In genomic region chr13:108124096-108124495, GRCm38 (mm10) we compare ENCODE assay signal across 26 mouse cellular contexts. TPM values are rescaled to one million over a fixed set of nuclear protein-coding genes. Genes with fewer than 3 reads are reported as not detected.
DNase-seq lines count a peak whose midpoint lies in the region; ATAC-seq lines count a peak whose summit lies in the region.
"Had no signal": no experiment of that assay in that cellular context is flagged by ENCODE, and none has a peak within 500 bp of the region (broad histone marks: within the 10 kb centered on the region; RNA-seq: fewer than 3 reads in every experiment).

No protein-coding gene starts in this region.

- no peaks in the 10 kb centered on the region for H3K9me3 ChIP-seq in midbrain, embryonic 10.5 days (replicated peaks)
- no peaks in the 10 kb centered on the region for H3K9me3 ChIP-seq in midbrain, embryonic 15.5 days
- H3K9me3 ChIP-seq in hindbrain, embryonic 12.5 days (replicated peaks), result no peaks in the 10 kb centered on the region
- H3K9me3 ChIP-seq in hindbrain, embryonic 15.5 days, result no peaks in the 10 kb centered on the region
- H3K9me3 ChIP-seq: embryonic facial prominence, embryonic 12.5 days; heart, embryonic 12.5 days; limb, embryonic 15.5 days; megakaryocyte, embryonic 14.5 days had no signal

- 75% methylated on average over 11 of the region's 11 CpGs for WGBS in midbrain, embryonic 10.5 days
- 60% methylated on average over 11 of the region's 11 CpGs for WGBS in midbrain, embryonic 15.5 days
- WGBS in hindbrain, embryonic 12.5 days, result 59% methylated on average over 11 of the region's 11 CpGs
- 35% methylated on average over 11 of the region's 11 CpGs for WGBS in hindbrain, embryonic 15.5 days

- H3K4me3 ChIP-seq in midbrain, embryonic 10.5 days, result no peak overlapping the region
- H3K4me3 ChIP-seq in midbrain, embryonic 15.5 days, result no peak overlapping the region
- no peak overlapping the region for H3K4me3 ChIP-seq in hindbrain, embryonic 12.5 days
- no peak overlapping the region for H3K4me3 ChIP-seq in hindbrain, embryonic 15.5 days
- H3K4me3 ChIP-seq: embryonic facial prominence, embryonic 12.5 days; heart, embryonic 12.5 days; left cerebral cortex, adult 2 months; limb, embryonic 15.5 days; megakaryocyte, embryonic 14.5 days had no signal

- H3K4me1 ChIP-seq in midbrain, embryonic 10.5 days, result peaks cover 23% of the 10 kb centered on the region
- H3K4me1 ChIP-seq in midbrain, embryonic 15.5 days, result peaks cover 11% of the 10 kb centered on the region; the same call in 1 of the 2 replicates
- peaks cover 13% of the 10 kb centered on the region for H3K4me1 ChIP-seq in hindbrain, embryonic 12.5 days
- peaks cover 14% of the 10 kb centered on the region for H3K4me1 ChIP-seq in hindbrain, embryonic 15.5 days (replicated peaks)

- 0 out of 2 replicates have a peak overlapping the region, but pooled peaks have one; percentile 47 for H3K27ac ChIP-seq in midbrain, embryonic 10.5 days (replicated peaks)
- no peak overlapping the region for H3K27ac ChIP-seq in midbrain, embryonic 15.5 days
- H3K27ac ChIP-seq in hindbrain, embryonic 12.5 days, result peak overlapping the region; percentile 65
- H3K27ac ChIP-seq in hindbrain, embryonic 15.5 days (replicated peaks), result 0 out of 2 replicates have a peak overlapping the region, but pooled peaks have one; percentile 7
- H3K27ac ChIP-seq: embryonic facial prominence, embryonic 12.5 days; left cerebral cortex, adult 2 months; limb, embryonic 15.5 days; liver, embryonic 14.5 days had no signal

- no peaks in the 10 kb centered on the region for H3K27me3 ChIP-seq in midbrain, embryonic 10.5 days (ENCODE audit: low read depth, poor library complexity, severe bottlenecking)
- no peaks in the 10 kb centered on the region for H3K27me3 ChIP-seq in midbrain, embryonic 15.5 days (replicated peaks)
- no peaks in the 10 kb centered on the region for H3K27me3 ChIP-seq in hindbrain, embryonic 12.5 days
- no peaks in the 10 kb centered on the region for H3K27me3 ChIP-seq in hindbrain, embryonic 15.5 days
- H3K27me3 ChIP-seq: embryonic facial prominence, embryonic 12.5 days; heart, embryonic 12.5 days; limb, embryonic 15.5 days; megakaryocyte, embryonic 14.5 days had no signal

- H3K9ac ChIP-seq in midbrain, embryonic 15.5 days, result no peak overlapping the region
- no peak overlapping the region for H3K9ac ChIP-seq in hindbrain, embryonic 12.5 days
- no peak overlapping the region for H3K9ac ChIP-seq in hindbrain, embryonic 15.5 days
- H3K9ac ChIP-seq: embryonic facial prominence, embryonic 12.5 days; heart, embryonic 12.5 days; limb, embryonic 15.5 days; liver, embryonic 14.5 days; lung, embryonic 14.5 days had no signal

- no peaks in the 10 kb centered on the region for H3K36me3 ChIP-seq in midbrain, embryonic 10.5 days
- no peaks in the 10 kb centered on the region for H3K36me3 ChIP-seq in midbrain, embryonic 15.5 days (replicated peaks)
- no peaks in the 10 kb centered on the region for H3K36me3 ChIP-seq in hindbrain, embryonic 12.5 days
- H3K36me3 ChIP-seq in hindbrain, embryonic 15.5 days, result no peaks in the 10 kb centered on the region
- H3K36me3 ChIP-seq: embryonic facial prominence, embryonic 12.5 days; heart, embryonic 12.5 days; limb, embryonic 15.5 days had no signal

- ATAC-seq in midbrain, embryonic 15.5 days (replicated peaks), result no peak
- 0 out of 2 replicates have a peak, but pooled peaks have one; percentile 23 for ATAC-seq in hindbrain, embryonic 12.5 days (ENCODE audit: low FRiP score)
- ATAC-seq in hindbrain, embryonic 15.5 days (ENCODE audit: low FRiP score, low read depth), result no peak
- ATAC-seq: activated CD4-positive, CD25-positive, alpha-beta regulatory T cell, adult 4 months; forebrain, postnatal 0 days had no signal

- H3K4me2 ChIP-seq in midbrain, embryonic 15.5 days, result no peak overlapping the region
- H3K4me2 ChIP-seq in hindbrain, embryonic 12.5 days (replicated peaks), result 0 out of 2 replicates have a peak overlapping the region, but pooled peaks have one; percentile 1
- H3K4me2 ChIP-seq in hindbrain, embryonic 15.5 days, result peak overlapping the region; percentile 25; the same call in 1 of the 2 replicates
- H3K4me2 ChIP-seq: heart, embryonic 12.5 days; limb, embryonic 15.5 days; lung, embryonic 14.5 days had no signal

- no peak for DNase-seq in midbrain, embryonic 10.5 days (ENCODE audit: low spot score)
- peak; percentile 59 for DNase-seq in retina, embryonic 14.5 days (ENCODE audit: low spot score)
- no peak for DNase-seq in thymus, postnatal 4 days
- no peak for DNase-seq in lung, postnatal 4 days
- DNase-seq: adrenal gland, postnatal 10 days; cerebellum, adult 2 months; cerebellum, postnatal 25 days; forebrain, postnatal 0 days; gastrocnemius, postnatal 14 days; heart, adult 18-20 months; heart, postnatal 10 days; kidney, adult 11 months; layer of hippocampus, adult 9-11 months; left cerebral cortex, postnatal 4 days; lung, embryonic 14.5 days; thymus, postnatal 14 days had no signal

RNA-seq across cellular contexts. Expression of gene Ndufaf2, which starts 34.3 kb away (rescaled TPM):
- 83.3 and 88.9 TPM in 2 replicates for polyA plus RNA-seq in midbrain, embryonic 10.5 days (2016; fragmentation: Nextera tagmentation; extraction: Ambion mirVana)
- polyA plus RNA-seq in midbrain, embryonic 15.5 days (2015; fragmentation: Nextera tagmentation; extraction: Ambion mirVana), result 65.8 and 66.0 TPM in 2 replicates
- 69.3 and 75.7 TPM in 2 replicates for polyA plus RNA-seq in hindbrain, embryonic 12.5 days (2016; fragmentation: Nextera tagmentation; extraction: Ambion mirVana)
- 78.5 and 79.3 TPM in 2 replicates for polyA plus RNA-seq in hindbrain, embryonic 15.5 days (2015; fragmentation: Nextera tagmentation; extraction: Ambion mirVana)

RNA-seq across cellular contexts. Expression of gene Ercc8, which starts 34.4 kb away (rescaled TPM):
- polyA plus RNA-seq in midbrain, embryonic 10.5 days (2016; fragmentation: Nextera tagmentation; extraction: Ambion mirVana), result 23.0 and 24.2 TPM in 2 replicates
- polyA plus RNA-seq in midbrain, embryonic 15.5 days (2015; fragmentation: Nextera tagmentation; extraction: Ambion mirVana), result 33.7 and 36.1 TPM in 2 replicates
- polyA plus RNA-seq in hindbrain, embryonic 12.5 days (2016; fragmentation: Nextera tagmentation; extraction: Ambion mirVana), result 21.0 and 21.5 TPM in 2 replicates
- 30.3 and 31.8 TPM in 2 replicates for polyA plus RNA-seq in hindbrain, embryonic 15.5 days (2015; fragmentation: Nextera tagmentation; extraction: Ambion mirVana)
